Mouse (Mus musculus): ENCODE results near the gene Man1a.

Gene Man1a

GRCm38 (mm10) chr10:53917517-53917916 lies 158.9 kb downstream of the Man1a start:
- no peak for DNase-seq (ENCODE audit: low spot score in 2 of 2)

DNA sequence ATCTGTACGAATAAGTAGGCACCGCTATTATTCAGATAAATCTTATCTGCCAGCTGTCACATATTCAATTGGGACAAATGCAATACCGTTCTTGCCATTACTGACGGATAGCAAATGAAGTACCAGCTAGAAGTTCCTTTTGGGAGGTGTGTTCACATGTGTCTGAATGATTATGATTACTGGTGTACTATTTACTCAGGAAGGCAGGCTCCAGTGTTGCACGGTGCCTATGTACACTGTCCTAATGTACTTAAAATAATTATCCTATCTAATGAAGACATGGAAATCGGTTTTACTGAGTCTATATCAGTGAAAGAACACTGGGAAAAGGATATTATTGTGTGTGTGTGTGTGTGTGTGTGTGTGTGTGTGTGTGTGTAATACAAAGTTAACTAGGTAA lies 160.7 kb downstream of the Man1a start:
- no peak for DNase-seq (ENCODE audit: low spot score in 2 of 2)

DNA sequence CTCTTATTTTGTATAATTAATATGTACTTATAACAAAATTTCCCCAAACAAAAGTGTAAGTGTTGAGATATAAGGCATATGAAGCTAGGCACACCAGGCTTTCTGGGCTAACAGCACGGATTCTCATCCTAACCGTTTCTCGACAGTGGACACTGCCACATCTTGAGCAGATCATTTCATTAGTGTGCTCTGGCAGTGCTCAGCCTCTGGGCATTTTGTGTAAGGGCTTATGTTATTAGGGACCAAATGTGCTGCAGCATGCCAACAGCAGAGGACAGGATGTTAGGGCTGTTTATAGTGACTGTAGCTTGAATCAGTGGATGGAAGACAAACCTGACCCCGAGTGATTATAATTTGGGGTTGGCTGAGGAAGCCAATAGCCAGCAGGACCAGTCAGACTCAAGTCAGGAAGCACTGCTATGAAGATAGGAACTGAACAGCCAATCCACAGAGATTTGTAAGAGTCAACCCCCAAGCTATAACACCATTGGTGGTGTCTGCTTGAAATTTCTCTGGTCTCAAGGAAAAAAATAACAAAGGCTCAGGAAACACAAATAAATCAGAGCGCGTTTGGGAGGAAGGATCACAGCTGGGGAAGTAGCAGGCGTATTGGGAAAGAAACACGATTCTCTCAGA lies 161.3 kb downstream of the Man1a start:
- DNase-seq (ENCODE audit: low spot score in 2 of 2), result no peak

- no peak for DNase-seq (ENCODE audit: low spot score in 2 of 2)
Observed at GRCm38 (mm10) chr10:53913546-53914312, 162.7 kb downstream of the Man1a start.

DNA sequence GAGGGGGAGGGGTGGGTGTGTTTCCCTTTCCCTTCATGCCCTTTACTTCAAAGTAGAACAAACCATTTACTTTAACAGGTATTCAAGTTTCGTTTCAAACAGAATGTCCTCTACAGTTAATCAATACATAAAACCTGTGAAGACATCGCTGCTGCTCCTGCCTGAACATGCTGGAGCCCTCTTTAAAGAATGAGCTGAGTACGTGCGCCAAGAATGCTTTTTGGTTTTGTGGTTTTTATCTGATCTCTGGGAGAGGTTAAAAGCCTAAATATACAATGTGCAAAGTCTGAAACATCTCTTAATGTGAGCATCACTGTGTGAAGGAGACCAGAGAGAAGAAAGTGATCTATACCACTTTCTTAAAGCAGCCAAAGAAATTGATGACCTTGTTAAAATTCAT lies 186.9 kb downstream of the Man1a start:
- DNase-seq (ENCODE audit: low spot score in 2 of 2), result no peak

DNA sequence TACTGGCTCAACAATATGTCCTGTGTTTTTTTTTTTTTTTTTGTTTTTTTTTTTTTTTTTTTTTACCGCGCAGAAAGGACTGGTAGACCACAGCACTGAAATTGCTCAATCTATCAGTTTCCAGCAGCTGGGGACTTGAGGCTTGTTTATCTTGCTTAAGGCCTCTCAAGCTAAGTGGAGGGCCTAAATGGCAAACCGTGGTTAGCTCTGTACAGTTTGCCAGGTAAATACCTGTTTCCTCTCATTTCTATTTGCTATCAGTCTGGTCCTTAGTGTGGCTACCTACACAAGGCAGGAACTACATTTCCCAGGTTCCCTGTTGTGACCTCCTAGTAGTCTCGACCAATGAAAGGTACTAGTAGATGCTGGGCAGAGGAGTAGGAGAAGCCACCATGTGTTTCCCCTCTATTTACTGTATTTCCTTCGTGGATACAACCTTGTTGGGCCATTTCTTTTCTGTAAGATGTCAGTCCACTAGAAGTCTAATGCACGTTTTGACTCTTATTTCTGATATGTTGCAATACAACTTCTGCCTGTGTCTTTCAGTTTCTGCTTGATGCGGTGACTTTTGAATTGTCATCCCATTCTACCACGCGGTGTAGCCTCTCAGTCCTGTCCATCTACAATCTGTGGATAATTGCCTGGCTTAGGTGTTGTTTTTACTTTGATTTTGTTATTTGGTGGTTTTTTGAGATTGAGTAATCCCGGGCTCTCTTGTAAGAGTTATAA lies 187.9 kb downstream of the Man1a start:
- no peak for DNase-seq (ENCODE audit: low spot score in 2 of 2)

DNA sequence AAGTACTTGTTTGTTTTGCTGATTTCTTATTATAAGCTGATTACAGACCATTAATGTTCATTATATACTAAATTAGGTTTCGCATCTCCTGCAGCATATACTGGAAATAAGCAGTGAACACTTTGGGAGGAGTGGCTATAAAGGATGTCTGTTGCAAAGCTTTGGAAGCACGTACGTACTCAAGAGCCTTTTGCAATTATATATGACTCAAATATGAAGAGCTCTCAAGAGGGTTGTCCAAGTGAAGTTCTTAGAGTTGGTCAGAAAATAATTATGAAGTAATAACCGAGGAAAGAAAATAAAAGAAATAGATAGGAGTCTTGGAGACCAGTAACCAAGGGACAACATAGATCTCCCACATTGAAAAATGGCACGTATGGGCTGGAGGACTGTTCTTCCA lies 189.9 kb downstream of the Man1a start:
- DNase-seq (ENCODE audit: low spot score in 2 of 2), result no peak

DNA sequence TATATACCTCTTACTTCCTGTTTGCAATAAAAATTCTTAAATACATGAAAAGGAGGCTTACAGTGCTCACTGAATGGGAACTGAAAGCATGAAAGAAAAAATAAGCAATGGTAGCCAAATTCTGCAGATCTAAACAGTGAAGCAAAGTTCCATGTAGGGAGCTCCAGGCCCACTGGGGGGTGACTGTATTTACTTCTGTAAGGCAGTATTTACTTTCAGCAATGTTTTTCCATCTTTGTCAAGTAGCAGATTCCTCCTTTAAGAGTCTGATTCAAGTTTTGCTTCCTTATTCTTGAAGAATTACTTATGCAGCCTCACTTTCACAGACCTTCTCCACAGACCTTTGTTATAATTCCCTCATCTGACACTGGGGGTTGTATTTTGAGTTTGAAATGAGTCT lies 195.1 kb downstream of the Man1a start:
- DNase-seq (ENCODE audit: low spot score in 2 of 2), result no peak

GRCm38 (mm10) chr10:53875896-53876295 lies 200.5 kb downstream of the Man1a start:
- DNase-seq (ENCODE audit: low spot score in 2 of 2), result no peak

DNA sequence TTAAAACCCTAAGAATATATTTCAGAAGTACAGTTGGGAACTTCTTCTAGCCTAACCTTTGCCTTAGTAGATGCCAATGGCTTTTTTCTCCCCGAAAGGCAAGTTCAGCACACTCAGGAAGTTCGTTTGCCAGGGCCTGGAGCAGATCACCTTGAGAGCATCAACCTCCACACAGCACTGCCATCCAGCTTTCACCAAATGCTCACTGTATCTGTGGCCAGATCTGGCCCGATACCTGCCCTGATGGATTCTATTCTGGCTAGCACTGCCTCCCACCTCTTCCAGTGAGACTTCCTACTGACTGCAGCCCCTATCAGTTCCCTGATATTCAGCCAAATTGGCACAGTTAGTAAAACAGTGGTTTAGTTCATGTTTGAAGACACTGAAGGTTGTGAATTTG lies 202.2 kb downstream of the Man1a start:
- DNase-seq (ENCODE audit: low spot score in 2 of 2), result no peak

GRCm38 (mm10) chr10:53863486-53864357 lies 212.7 kb downstream of the Man1a start:
- DNase-seq (ENCODE audit: low spot score in 2 of 2), result peak; percentile 10 to 52

DNA sequence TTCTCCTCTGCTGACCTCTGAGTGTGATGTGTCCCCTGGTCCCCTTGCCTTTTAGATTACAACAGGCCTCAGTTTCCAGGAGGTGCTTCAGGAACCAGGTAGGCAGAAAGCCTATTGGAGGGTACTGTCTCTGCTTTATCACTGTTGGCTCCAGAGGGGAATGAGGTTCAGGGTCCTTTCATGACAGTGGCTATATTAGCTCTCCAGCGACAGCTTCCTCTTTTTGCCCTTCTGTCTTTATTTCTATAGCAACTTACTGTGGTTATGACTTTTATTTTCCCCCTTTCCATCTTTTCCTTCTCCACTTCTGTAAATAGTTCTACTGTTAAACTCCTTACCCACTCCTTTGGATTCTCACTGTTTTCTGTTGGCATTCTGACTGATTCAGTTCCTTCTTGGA lies 216.5 kb downstream of the Man1a start:
- no peak for DNase-seq (ENCODE audit: low spot score in 2 of 2)

GRCm38 (mm10) chr10:53859224-53859623 lies 217.2 kb downstream of the Man1a start:
- DNase-seq (ENCODE audit: low spot score in 2 of 2), result no peak
